Mouse (Mus musculus): Measurements from ENCODE around the gene Dixdc1. TPM values are rescaled to one million over a fixed set of nuclear protein-coding genes. Genes with fewer than 3 reads are reported as not detected.

Dixdc1 gene
- polyA plus RNA-seq, 1 experiment from 2014 or later = 33.8 TPM

DNA sequence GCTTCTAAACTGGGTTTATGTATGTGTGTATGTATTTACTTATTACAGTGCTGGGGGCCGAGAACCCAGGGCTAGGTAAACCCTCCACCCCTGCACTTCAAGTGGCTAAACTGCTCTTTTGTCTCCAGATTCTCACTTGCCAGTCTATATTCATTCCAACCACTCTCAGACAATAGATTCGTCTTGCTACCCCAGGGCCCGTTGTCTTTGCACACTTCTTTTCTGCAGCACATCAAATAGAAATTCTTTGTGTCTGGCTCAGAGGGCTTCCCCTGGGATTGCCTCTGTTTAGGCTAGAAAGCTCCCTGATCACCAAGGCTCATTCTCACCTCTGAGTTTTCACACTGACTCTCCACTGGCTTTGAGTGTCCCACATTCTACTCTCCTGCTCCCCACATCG is 6.8 kb downstream of the Dixdc1 start:
- no peak for DNase-seq (ENCODE audit: low spot score)
- no peak overlapping the region for H3K27ac ChIP-seq
- no peaks in the 10 kb centered on the region for H3K9me3 ChIP-seq (replicated peaks)

DNA sequence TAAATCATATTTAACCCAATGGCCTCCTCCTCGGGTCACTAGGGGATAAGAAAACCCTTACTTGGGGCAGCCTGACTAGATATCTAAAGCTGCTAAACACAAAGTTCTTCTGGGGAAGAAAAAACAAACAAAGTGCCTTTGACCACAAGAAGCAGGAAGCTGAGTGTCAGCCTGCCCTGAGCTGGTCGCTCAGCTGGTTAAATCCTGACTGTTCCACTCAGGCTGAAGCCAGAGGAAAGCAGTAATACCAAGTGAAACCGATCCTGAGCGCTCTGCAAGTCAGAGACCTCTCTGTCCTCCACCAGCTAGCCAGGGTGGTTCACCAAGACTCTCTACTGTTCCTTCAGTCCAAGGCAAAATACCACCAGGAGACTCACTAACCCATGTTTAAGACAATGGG is 9.7 kb downstream of the Dixdc1 start:
- H3K9me3 ChIP-seq (replicated peaks) = no peaks in the 10 kb centered on the region
- DNase-seq (ENCODE audit: low spot score) = no peak
- no peaks in the 10 kb centered on the region for H3K36me3 ChIP-seq
- H3K4me3 ChIP-seq = no peak overlapping the region
- H3K27ac ChIP-seq = no peak overlapping the region
- H3K27me3 ChIP-seq (ENCODE audit: low read depth, poor library complexity, severe bottlenecking) = no peaks in the 10 kb centered on the region
- H3K4me1 ChIP-seq = peaks cover 37% of the 10 kb centered on the region
- 57% methylated on average over 4 of the region's 4 CpGs for WGBS

More for the DNA sequence above, 6.8 kb downstream of the Dixdc1 start:
- 19% methylated on average over 4 of the region's 4 CpGs for WGBS
- Histone ChIP-seq H3K4me3 (no peak overlapping the region), H3K4me1 (peaks cover 15% of the 10 kb centered on the region), H3K36me3 (no peaks in the 10 kb centered on the region), H3K27me3 (ENCODE audit: low read depth, poor library complexity, severe bottlenecking) (no peaks in the 10 kb centered on the region)

DNA sequence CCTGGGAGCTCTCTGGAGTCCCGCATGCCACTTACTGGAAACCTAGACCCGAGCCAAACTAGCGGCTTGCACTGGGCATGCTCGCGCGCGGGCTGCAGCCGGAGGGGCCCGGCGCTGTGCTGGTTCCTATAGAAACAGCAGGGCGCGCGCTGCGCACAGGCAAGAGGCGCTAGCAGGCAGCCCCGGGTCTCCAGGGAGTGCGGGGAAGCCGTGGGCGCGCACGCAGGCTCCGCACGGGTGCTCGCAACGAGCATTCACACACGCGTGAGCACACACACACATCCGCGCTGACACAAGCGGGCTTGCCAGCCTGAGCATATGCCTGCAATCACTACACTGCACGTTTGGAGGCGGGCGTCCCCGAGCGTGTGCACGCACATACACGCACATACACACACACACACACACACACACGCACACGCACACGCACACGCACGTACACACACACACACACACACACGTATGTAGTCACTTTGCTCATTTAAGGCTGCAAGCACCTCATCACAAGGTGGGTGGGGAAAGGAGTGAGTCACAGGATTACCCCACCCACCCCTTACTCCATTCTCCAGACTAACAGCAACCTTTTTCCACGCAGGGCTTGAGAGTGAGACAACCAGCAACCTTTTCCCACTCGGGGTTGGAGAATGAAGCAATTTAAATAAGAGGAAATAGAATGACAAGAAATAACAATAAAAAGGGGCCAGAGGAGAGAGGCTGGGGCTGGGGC is 11.2 kb downstream of the Dixdc1 start:
- no peaks in the 10 kb centered on the region for H3K9me3 ChIP-seq (replicated peaks)
- peak overlapping the region; percentile 77 for H3K4me3 ChIP-seq
- H3K27ac ChIP-seq = peak overlapping the region; percentile 96
- H3K27me3 ChIP-seq (ENCODE audit: low read depth, poor library complexity, severe bottlenecking) = no peaks in the 10 kb centered on the region
- peak; percentile 88 for DNase-seq (ENCODE audit: low spot score)
- H3K4me1 ChIP-seq = peaks cover 52% of the 10 kb centered on the region
- WGBS = under 1% methylated on average over 45 of the region's 45 CpGs
- H3K36me3 ChIP-seq = 0 out of 2 replicates have a peak, but pooled peaks cover 9% of the 10 kb centered on the region

DNA sequence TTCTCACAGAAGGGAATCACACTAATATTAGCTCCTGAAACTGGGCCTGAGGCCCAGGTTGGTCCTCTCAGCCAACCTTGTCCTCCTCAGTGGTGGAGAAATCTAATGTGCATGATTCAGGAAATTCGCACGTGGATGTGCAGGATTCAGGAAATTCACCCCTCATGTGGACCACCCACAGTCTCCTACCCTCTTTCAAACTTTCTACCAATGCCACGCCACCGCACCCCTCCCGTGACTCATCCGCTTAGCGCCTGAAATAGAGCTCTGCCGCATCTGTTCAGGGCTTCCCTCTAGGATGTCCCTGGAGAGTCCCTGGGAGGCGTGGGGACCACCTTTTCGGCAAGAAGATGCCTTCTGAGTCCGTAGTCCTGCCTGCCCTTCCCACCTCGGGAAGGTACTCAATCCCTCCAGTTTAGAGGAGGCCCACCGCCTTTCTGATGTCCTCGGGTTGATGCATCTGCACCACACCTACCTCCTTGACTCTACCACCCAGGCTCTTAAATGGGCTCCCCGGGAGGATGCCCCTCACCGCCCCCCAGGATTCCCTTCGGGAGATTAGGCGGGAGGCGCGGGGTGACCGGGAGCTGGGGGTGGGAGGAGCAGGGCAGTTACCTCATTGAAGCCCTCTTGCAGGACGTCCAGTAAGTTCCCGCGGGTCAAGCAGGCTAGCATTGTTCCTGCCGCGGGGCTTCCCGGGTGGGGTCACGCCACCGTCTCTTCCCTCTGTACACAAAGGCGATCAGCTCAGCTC is 12.0 kb downstream of the Dixdc1 start:
- DNase-seq (ENCODE audit: low spot score) = peak; percentile 69
- Histone ChIP-seq H3K9me3 (replicated peaks) (no peaks in the 10 kb centered on the region), H3K27ac (peak overlapping the region; percentile 96), H3K4me1 (peaks cover 56% of the 10 kb centered on the region), H3K36me3 (peaks cover 12% of the 10 kb centered on the region), H3K4me3 (peak overlapping the region; percentile 77), H3K27me3 (ENCODE audit: low read depth, poor library complexity, severe bottlenecking) (no peaks in the 10 kb centered on the region)
- 2% methylated on average over 30 of the region's 30 CpGs for WGBS

DNA sequence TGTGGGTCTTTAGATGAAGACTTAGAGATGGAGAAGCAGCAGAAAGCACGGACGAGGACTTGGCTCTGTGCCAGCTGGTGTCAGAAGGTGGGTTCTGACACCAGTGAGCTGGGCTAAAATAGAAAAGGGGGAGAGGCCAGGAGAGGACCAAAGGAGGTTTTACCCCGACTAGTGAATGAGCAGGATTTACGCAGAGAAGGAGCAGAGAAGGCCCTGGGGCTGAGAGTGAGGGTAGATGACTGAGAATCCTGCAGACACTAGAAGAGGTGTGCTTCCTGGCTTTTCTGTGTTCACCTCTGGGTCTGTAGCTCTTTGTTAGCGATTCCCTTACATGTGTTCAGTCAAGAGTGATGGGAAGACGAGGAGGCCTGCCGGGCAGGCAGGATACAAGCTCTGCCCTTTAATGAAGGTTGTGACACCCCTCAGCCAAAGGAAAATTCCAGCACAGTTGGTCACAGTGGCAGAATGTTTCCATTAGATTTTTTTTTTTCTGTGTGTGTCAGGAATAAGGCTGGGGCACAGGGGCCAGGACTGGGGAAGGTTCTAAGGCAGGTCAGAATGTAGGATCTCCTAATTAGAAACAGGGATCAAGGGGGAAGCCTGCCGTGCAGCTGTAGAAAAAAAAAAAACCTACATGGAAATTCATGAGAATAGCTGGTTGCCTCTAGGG is 13.3 kb downstream of the Dixdc1 start:
- Histone ChIP-seq H3K36me3 (peaks cover 19% of the 10 kb centered on the region), H3K4me3 (peak overlapping the region; percentile 77), H3K4me1 (peaks cover 68% of the 10 kb centered on the region), H3K9me3 (replicated peaks) (no peaks in the 10 kb centered on the region), H3K27ac (peak overlapping the region; percentile 96), H3K27me3 (ENCODE audit: low read depth, poor library complexity, severe bottlenecking) (no peaks in the 10 kb centered on the region)
- DNase-seq (ENCODE audit: low spot score) = peak; percentile 58
- 27% methylated on average over 8 of the region's 8 CpGs for WGBS

DNA sequence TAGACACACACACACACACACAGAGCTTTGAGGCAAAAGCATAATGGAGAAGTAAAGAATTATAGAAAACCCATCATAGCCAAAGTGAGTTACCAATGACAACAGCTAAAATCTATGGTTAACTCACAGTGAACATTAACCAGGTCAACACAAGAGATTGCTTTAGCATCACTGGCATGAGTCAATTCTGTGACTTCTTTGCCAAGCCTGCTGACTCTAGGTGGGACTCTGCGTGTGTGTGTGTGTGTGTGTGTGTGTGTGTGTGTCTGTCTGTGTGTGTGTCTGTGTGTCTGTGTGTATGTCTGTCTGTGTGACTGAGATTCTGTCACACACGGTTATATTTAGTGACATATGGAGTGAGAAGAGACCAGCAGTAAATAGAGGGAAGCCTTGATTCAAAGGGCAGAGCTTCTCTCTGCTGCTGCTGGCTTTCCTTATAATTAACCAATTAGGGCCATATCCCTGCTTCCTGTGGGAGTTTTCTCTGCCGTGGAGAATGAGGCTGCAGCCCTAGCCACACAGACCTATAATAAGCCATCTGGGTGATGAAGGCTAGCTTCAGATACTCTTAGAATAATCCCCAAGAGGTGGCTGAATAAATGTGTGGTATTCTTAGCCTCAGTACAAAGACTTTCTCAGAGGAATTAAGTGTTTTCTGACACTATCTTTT is 14.5 kb downstream of the Dixdc1 start:
- Histone ChIP-seq H3K4me1 (peaks cover 71% of the 10 kb centered on the region), H3K36me3 (peaks cover 27% of the 10 kb centered on the region), H3K4me3 (0 out of 2 replicates have a peak overlapping the region, but pooled peaks have one; percentile 4), H3K27ac (0 out of 2 replicates have a peak overlapping the region, but pooled peaks have one; percentile 32), H3K9me3 (replicated peaks) (no peaks in the 10 kb centered on the region), H3K27me3 (ENCODE audit: low read depth, poor library complexity, severe bottlenecking) (no peaks in the 10 kb centered on the region)
- DNase-seq (ENCODE audit: low spot score) = no peak
- WGBS = 35% methylated on average over 3 of the region's 3 CpGs

DNA sequence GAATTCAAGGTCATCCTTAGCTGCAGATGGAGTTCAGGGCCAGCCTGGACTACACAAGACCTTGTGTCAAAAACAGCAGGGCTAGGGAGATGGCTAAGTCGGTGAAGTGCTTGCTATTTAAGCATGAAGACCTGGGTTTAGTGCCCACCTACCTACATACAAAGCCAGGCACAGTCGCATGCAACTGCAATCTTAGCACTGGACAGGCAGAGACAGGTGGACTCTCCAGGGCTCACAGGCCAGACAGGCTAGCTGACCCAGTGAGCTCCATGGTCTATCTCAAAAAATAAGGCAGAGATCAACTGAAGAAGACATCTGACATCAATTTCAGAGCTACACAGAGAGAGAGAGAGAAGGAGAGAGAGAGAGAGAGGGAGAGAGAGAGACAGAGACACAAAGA is 15.2 kb downstream of the Dixdc1 start:
- WGBS = 90% methylated on average over 2 of the region's 2 CpGs
- Histone ChIP-seq H3K36me3 (peaks cover 33% of the 10 kb centered on the region), H3K9me3 (replicated peaks) (no peaks in the 10 kb centered on the region), H3K4me1 (peaks cover 71% of the 10 kb centered on the region), H3K27ac (0 out of 2 replicates have a peak overlapping the region, but pooled peaks have one; percentile 32), H3K4me3 (peak overlapping the region; percentile 4; the same call in 1 of the 2 replicates), H3K27me3 (ENCODE audit: low read depth, poor library complexity, severe bottlenecking) (no peaks in the 10 kb centered on the region)
- DNase-seq (ENCODE audit: low spot score) = no peak

DNA sequence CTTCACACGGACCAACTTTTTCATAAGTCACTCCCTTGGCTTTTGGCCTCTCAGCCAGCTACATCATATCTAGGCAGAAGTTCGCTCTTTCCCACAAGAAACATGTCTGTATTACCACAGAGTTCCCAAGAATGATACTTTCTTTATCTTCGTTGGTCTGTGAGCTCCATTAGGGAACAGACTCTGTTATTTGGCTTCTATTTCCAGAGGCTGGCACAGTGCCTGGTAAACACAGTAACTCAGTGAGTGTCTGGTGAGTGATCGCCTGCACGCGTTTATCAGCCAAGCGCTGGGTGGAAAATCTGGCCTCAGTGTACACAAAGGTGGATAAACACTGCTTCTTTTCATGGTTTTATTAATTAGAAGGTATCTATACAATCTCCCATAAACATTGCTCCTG is 15.9 kb downstream of the Dixdc1 start:
- peaks cover 70% of the 10 kb centered on the region for H3K4me1 ChIP-seq
- no peak for DNase-seq (ENCODE audit: low spot score)

DNA sequence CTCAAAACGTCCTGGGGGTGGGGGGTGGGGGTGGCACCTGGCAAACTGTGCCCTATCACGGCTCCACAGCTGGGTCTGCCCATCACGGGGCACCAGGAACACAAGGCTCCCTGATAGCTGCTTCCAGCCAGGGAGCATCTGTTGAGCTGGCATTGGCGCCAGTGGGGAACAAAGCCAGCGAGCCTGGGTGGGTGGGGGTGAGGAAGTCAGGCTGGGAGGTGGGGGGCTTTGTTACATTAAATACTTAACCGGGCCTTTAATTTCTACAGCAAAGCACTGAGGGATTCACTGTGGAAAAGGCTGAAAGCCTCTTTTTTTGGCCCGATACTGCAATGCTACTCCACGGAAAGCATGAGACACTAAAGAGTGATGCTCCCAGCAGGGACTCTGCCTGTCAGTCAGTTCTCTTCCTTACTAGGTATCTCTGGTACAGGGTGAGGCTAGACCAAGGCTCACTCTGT is 16.8 kb downstream of the Dixdc1 start:
- no peaks in the 10 kb centered on the region for H3K9me3 ChIP-seq (replicated peaks)
- WGBS = 47% methylated on average over 8 of the region's 8 CpGs
- H3K4me3 ChIP-seq = no peak overlapping the region
- H3K27me3 ChIP-seq (ENCODE audit: low read depth, poor library complexity, severe bottlenecking) = no peaks in the 10 kb centered on the region
- H3K4me1 ChIP-seq = peaks cover 62% of the 10 kb centered on the region
- peak overlapping the region; percentile 62; the same call in 1 of the 2 replicates for H3K27ac ChIP-seq
- DNase-seq (ENCODE audit: low spot score) = no peak
- H3K36me3 ChIP-seq = peaks cover 47% of the 10 kb centered on the region

More for the DNA sequence above, 15.9 kb downstream of the Dixdc1 start:
- Histone ChIP-seq H3K9me3 (replicated peaks) (no peaks in the 10 kb centered on the region), H3K27me3 (ENCODE audit: low read depth, poor library complexity, severe bottlenecking) (no peaks in the 10 kb centered on the region), H3K27ac (no peak overlapping the region), H3K4me3 (no peak overlapping the region), H3K36me3 (peaks cover 40% of the 10 kb centered on the region)
- 86% methylated on average over 7 of the region's 7 CpGs for WGBS

DNA sequence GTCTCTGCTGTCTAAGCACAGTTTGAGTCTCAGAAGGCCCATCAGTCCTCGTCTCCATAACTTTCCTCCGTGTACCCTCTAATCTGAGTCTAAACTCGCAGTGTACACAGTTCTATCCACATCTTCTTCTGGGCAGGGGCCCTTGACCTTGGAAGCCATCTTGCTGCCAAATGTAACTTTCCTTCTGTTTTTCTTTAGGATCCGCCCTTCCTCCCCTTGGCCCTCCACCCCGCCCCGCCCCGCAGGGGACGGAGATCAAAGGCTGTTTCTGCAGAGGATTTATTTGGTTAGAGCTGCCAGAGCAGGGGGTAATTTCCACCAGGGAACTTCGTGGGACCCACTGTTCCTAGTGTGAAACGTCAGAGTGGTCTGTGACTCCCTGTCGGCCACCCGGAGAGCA is 18.3 kb downstream of the Dixdc1 start:
- H3K4me1 ChIP-seq = peaks cover 49% of the 10 kb centered on the region
- DNase-seq (ENCODE audit: low spot score) = no peak
- no peaks in the 10 kb centered on the region for H3K9me3 ChIP-seq (replicated peaks)
- no peaks in the 10 kb centered on the region for H3K27me3 ChIP-seq (ENCODE audit: low read depth, poor library complexity, severe bottlenecking)
- H3K27ac ChIP-seq = peak overlapping the region; percentile 37
- H3K36me3 ChIP-seq = peaks cover 61% of the 10 kb centered on the region
- 19% methylated on average over 12 of the region's 12 CpGs for WGBS
- 0 out of 2 replicates have a peak overlapping the region, but pooled peaks have one; percentile 4 for H3K4me3 ChIP-seq

DNA sequence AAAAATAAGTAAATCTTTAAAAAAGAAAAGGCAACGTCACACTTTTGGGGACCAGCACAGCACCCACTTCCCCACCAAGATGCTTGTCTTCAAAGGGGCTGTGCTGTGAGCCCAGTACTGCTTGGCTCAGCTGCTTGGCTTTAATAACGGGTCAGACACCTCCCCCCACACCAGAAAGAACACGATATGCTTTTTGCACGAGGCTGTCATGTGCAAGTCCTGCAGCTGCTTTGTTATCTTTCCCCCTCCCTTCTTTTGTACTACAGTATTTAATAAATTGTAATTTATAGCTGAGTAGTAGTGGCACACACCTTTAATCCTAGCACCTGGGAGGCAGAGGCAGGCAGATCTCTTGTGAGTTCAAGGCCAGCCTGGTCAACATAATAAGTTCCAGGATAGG is 20.4 kb downstream of the Dixdc1 start:
- WGBS = 91% methylated on average over 4 of the region's 4 CpGs
- H3K27me3 ChIP-seq (ENCODE audit: low read depth, poor library complexity, severe bottlenecking) = no peaks in the 10 kb centered on the region
- no peak overlapping the region for H3K4me3 ChIP-seq
- no peak overlapping the region for H3K27ac ChIP-seq
- no peaks in the 10 kb centered on the region for H3K9me3 ChIP-seq (replicated peaks)
- peaks cover 68% of the 10 kb centered on the region for H3K36me3 ChIP-seq
- no peak for DNase-seq (ENCODE audit: low spot score)
- H3K4me1 ChIP-seq = peaks cover 38% of the 10 kb centered on the region

DNA sequence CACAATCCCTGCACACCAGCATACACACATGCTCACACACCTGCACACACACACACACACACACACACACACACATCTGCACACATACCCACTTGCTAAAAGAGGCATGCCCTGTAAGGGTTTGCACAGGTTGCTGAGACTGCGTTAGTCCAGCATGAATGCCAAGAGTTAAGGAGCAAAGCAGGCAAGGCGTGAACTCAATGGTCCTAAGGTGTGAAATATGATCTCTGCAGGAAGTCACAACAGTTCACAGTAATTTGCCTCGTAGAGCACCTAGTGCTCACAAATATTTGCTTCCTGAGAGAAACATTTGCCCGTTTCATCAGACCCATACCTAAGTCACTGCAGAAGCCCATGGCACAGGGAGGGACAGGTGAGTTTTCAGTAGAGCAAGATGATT is 25.1 kb downstream of the Dixdc1 start:
- Histone ChIP-seq H3K4me3 (no peak overlapping the region), H3K4me1 (peaks cover 13% of the 10 kb centered on the region), H3K27me3 (ENCODE audit: low read depth, poor library complexity, severe bottlenecking) (no peaks in the 10 kb centered on the region), H3K27ac (no peak overlapping the region), H3K36me3 (peaks cover 66% of the 10 kb centered on the region), H3K9me3 (replicated peaks) (no peaks in the 10 kb centered on the region)
- WGBS = 52% methylated on average over 4 of the region's 4 CpGs
- no peak for DNase-seq (ENCODE audit: low spot score)

Measured in limb, embryonic 10.5 days (tissue).